Mouse (Mus musculus): ENCODE data around the gene Wdr25. TPM values are rescaled to one million over a fixed set of nuclear protein-coding genes. Genes with fewer than 3 reads are reported as not detected.

Wdr25 gene
- polyA plus RNA-seq, 1 experiment from 2014 or later, result 7.6 TPM

- H3K27ac ChIP-seq (ENCODE audit: low read length), result no peak overlapping the region
- WGBS, result 59% methylated on average over 7 of the region's 7 CpGs
- H3K4me3 ChIP-seq (replicated peaks; ENCODE audit: low read length), result no peak overlapping the region
- ATAC-seq (ENCODE audit: insufficient read depth, low FRiP score), result no peak
- no peak overlapping the region for H3K9ac ChIP-seq (ENCODE audit: low read length)
- no peak overlapping the region for H3K4me2 ChIP-seq (ENCODE audit: low read depth, low read length)
- H3K9me3 ChIP-seq (replicated peaks; ENCODE audit: control insufficient read depth, low read length), result no peaks in the 10 kb centered on the region
- H3K27me3 ChIP-seq (ENCODE audit: control insufficient read depth, insufficient read depth, low read length), result no peaks in the 10 kb centered on the region
- 0 out of 2 replicates have a peak, but pooled peaks cover 4% of the 10 kb centered on the region for H3K4me1 ChIP-seq (ENCODE audit: control insufficient read depth, insufficient read depth, low read length)
- no peaks in the 10 kb centered on the region for H3K36me3 ChIP-seq (ENCODE audit: control insufficient read depth, insufficient read depth, low read length)
Observed at GRCm38 (mm10) chr12:108958483-108958882, 65.1 kb downstream of the Wdr25 start.

GRCm38 (mm10) chr12:108958991-108959638 lies 65.7 kb downstream of the Wdr25 start:
- 9% methylated on average over 23 of the region's 23 CpGs for WGBS
- ATAC-seq (ENCODE audit: insufficient read depth, low FRiP score), result no peak
- H3K9me3 ChIP-seq (replicated peaks; ENCODE audit: control insufficient read depth, low read length), result no peaks in the 10 kb centered on the region
- H3K4me1 ChIP-seq (ENCODE audit: control insufficient read depth, insufficient read depth, low read length), result no peaks in the 10 kb centered on the region
- no peaks in the 10 kb centered on the region for H3K27me3 ChIP-seq (ENCODE audit: control insufficient read depth, insufficient read depth, low read length)
- no peak overlapping the region for H3K27ac ChIP-seq (ENCODE audit: low read length)
- H3K36me3 ChIP-seq (ENCODE audit: control insufficient read depth, insufficient read depth, low read length), result no peaks in the 10 kb centered on the region
- peak overlapping the region; percentile 9 for H3K4me3 ChIP-seq (replicated peaks; ENCODE audit: low read length)
- no peak overlapping the region; the same call in 1 of the 2 replicates for H3K9ac ChIP-seq (ENCODE audit: low read length)
- H3K4me2 ChIP-seq (ENCODE audit: low read depth, low read length), result peak overlapping the region; percentile 45

GRCm38 (mm10) chr12:108959639-108960219 lies 66.3 kb downstream of the Wdr25 start:
- no peak overlapping the region for H3K27ac ChIP-seq (ENCODE audit: low read length)
- no peaks in the 10 kb centered on the region for H3K36me3 ChIP-seq (ENCODE audit: control insufficient read depth, insufficient read depth, low read length)
- peak overlapping the region; percentile 45 for H3K4me2 ChIP-seq (ENCODE audit: low read depth, low read length)
- peak overlapping the region; percentile 9 for H3K4me3 ChIP-seq (replicated peaks; ENCODE audit: low read length)
- WGBS, result 47% methylated on average over 12 of the region's 12 CpGs
- no peaks in the 10 kb centered on the region for H3K4me1 ChIP-seq (ENCODE audit: control insufficient read depth, insufficient read depth, low read length)
- no peaks in the 10 kb centered on the region for H3K27me3 ChIP-seq (ENCODE audit: control insufficient read depth, insufficient read depth, low read length)
- no peak for ATAC-seq (ENCODE audit: insufficient read depth, low FRiP score)
- H3K9ac ChIP-seq (ENCODE audit: low read length), result no peak overlapping the region; the same call in 1 of the 2 replicates
- no peaks in the 10 kb centered on the region for H3K9me3 ChIP-seq (replicated peaks; ENCODE audit: control insufficient read depth, low read length)

GRCm38 (mm10) chr12:108960225-108960624 lies 66.8 kb downstream of the Wdr25 start:
- no peak overlapping the region for H3K4me2 ChIP-seq (ENCODE audit: low read depth, low read length)
- no peak overlapping the region for H3K4me3 ChIP-seq (replicated peaks; ENCODE audit: low read length)
- H3K27me3 ChIP-seq (ENCODE audit: control insufficient read depth, insufficient read depth, low read length), result no peaks in the 10 kb centered on the region
- 53% methylated on average over 10 of the region's 10 CpGs for WGBS
- no peaks in the 10 kb centered on the region for H3K9me3 ChIP-seq (replicated peaks; ENCODE audit: control insufficient read depth, low read length)
- no peaks in the 10 kb centered on the region for H3K36me3 ChIP-seq (ENCODE audit: control insufficient read depth, insufficient read depth, low read length)
- H3K4me1 ChIP-seq (ENCODE audit: control insufficient read depth, insufficient read depth, low read length), result no peaks in the 10 kb centered on the region
- H3K27ac ChIP-seq (ENCODE audit: low read length), result no peak overlapping the region
- ATAC-seq (ENCODE audit: insufficient read depth, low FRiP score), result no peak
- H3K9ac ChIP-seq (ENCODE audit: low read length), result no peak overlapping the region

- H3K9me3 ChIP-seq (replicated peaks; ENCODE audit: control insufficient read depth, low read length), result no peaks in the 10 kb centered on the region
- 71% methylated on average over 4 of the region's 4 CpGs for WGBS
- 0 out of 2 replicates have a peak, but pooled peaks cover 4% of the 10 kb centered on the region for H3K4me1 ChIP-seq (ENCODE audit: control insufficient read depth, insufficient read depth, low read length)
- no peak overlapping the region for H3K4me2 ChIP-seq (ENCODE audit: low read depth, low read length)
- H3K36me3 ChIP-seq (ENCODE audit: control insufficient read depth, insufficient read depth, low read length), result no peaks in the 10 kb centered on the region
- no peak overlapping the region for H3K9ac ChIP-seq (ENCODE audit: low read length)
- H3K27ac ChIP-seq (ENCODE audit: low read length), result no peak overlapping the region
- H3K27me3 ChIP-seq (ENCODE audit: control insufficient read depth, insufficient read depth, low read length), result no peaks in the 10 kb centered on the region
- no peak for ATAC-seq (ENCODE audit: insufficient read depth, low FRiP score)
- H3K4me3 ChIP-seq (replicated peaks; ENCODE audit: low read length), result no peak overlapping the region
Observed at GRCm38 (mm10) chr12:108967631-108968030, 74.2 kb downstream of the Wdr25 start.

GRCm38 (mm10) chr12:108968031-108968430 lies 74.6 kb downstream of the Wdr25 start:
- ATAC-seq (ENCODE audit: insufficient read depth, low FRiP score), result no peak
- no peak overlapping the region for H3K4me2 ChIP-seq (ENCODE audit: low read depth, low read length)
- no peak overlapping the region for H3K27ac ChIP-seq (ENCODE audit: low read length)
- H3K27me3 ChIP-seq (ENCODE audit: control insufficient read depth, insufficient read depth, low read length), result no peaks in the 10 kb centered on the region
- 83% methylated on average over 10 of the region's 10 CpGs for WGBS
- H3K4me3 ChIP-seq (replicated peaks; ENCODE audit: low read length), result no peak overlapping the region
- no peak overlapping the region for H3K9ac ChIP-seq (ENCODE audit: low read length)
- H3K4me1 ChIP-seq (ENCODE audit: control insufficient read depth, insufficient read depth, low read length), result 0 out of 2 replicates have a peak, but pooled peaks cover 4% of the 10 kb centered on the region
- no peaks in the 10 kb centered on the region for H3K9me3 ChIP-seq (replicated peaks; ENCODE audit: control insufficient read depth, low read length)
- H3K36me3 ChIP-seq (ENCODE audit: control insufficient read depth, insufficient read depth, low read length), result no peaks in the 10 kb centered on the region

GRCm38 (mm10) chr12:108971446-108971845 lies 78.0 kb downstream of the Wdr25 start:
- Histone ChIP-seq H3K4me3 (replicated peaks; ENCODE audit: low read length) (no peak overlapping the region), H3K4me2 (ENCODE audit: low read depth, low read length) (no peak overlapping the region), H3K27ac (ENCODE audit: low read length) (no peak overlapping the region), H3K36me3 (ENCODE audit: control insufficient read depth, insufficient read depth, low read length) (no peaks in the 10 kb centered on the region), H3K27me3 (ENCODE audit: control insufficient read depth, insufficient read depth, low read length) (no peaks in the 10 kb centered on the region), H3K4me1 (ENCODE audit: control insufficient read depth, insufficient read depth, low read length) (0 out of 2 replicates have a peak, but pooled peaks cover 4% of the 10 kb centered on the region), H3K9ac (ENCODE audit: low read length) (no peak overlapping the region), H3K9me3 (replicated peaks; ENCODE audit: control insufficient read depth, low read length) (no peaks in the 10 kb centered on the region)
- no peak for ATAC-seq (ENCODE audit: insufficient read depth, low FRiP score)
- WGBS, result 65% methylated on average over 9 of the region's 9 CpGs

GRCm38 (mm10) chr12:108972234-108972633 lies 78.8 kb downstream of the Wdr25 start:
- no peaks in the 10 kb centered on the region for H3K27me3 ChIP-seq (ENCODE audit: control insufficient read depth, insufficient read depth, low read length)
- 0 out of 2 replicates have a peak, but pooled peaks cover 4% of the 10 kb centered on the region for H3K4me1 ChIP-seq (ENCODE audit: control insufficient read depth, insufficient read depth, low read length)
- no peak overlapping the region for H3K4me2 ChIP-seq (ENCODE audit: low read depth, low read length)
- WGBS, result 64% methylated on average over 14 of the region's 14 CpGs
- H3K4me3 ChIP-seq (replicated peaks; ENCODE audit: low read length), result no peak overlapping the region
- H3K9me3 ChIP-seq (replicated peaks; ENCODE audit: control insufficient read depth, low read length), result no peaks in the 10 kb centered on the region
- H3K9ac ChIP-seq (ENCODE audit: low read length), result no peak overlapping the region
- ATAC-seq (ENCODE audit: insufficient read depth, low FRiP score), result no peak
- no peak overlapping the region for H3K27ac ChIP-seq (ENCODE audit: low read length)
- H3K36me3 ChIP-seq (ENCODE audit: control insufficient read depth, insufficient read depth, low read length), result no peaks in the 10 kb centered on the region

- H3K9me3 ChIP-seq (replicated peaks; ENCODE audit: control insufficient read depth, low read length), result no peaks in the 10 kb centered on the region
- H3K4me1 ChIP-seq (ENCODE audit: control insufficient read depth, insufficient read depth, low read length), result no peaks in the 10 kb centered on the region
- no peaks in the 10 kb centered on the region for H3K27me3 ChIP-seq (ENCODE audit: control insufficient read depth, insufficient read depth, low read length)
- WGBS, result 38% methylated on average over 10 of the region's 10 CpGs
- H3K9ac ChIP-seq (ENCODE audit: low read length), result no peak overlapping the region
- no peak overlapping the region for H3K27ac ChIP-seq (ENCODE audit: low read length)
- H3K4me3 ChIP-seq (replicated peaks; ENCODE audit: low read length), result no peak overlapping the region
- no peak for ATAC-seq (ENCODE audit: insufficient read depth, low FRiP score)
- no peak overlapping the region for H3K4me2 ChIP-seq (ENCODE audit: low read depth, low read length)
- no peaks in the 10 kb centered on the region for H3K36me3 ChIP-seq (ENCODE audit: control insufficient read depth, insufficient read depth, low read length)
Observed at GRCm38 (mm10) chr12:108979977-108980376, 86.5 kb downstream of the Wdr25 start.
